Mouse (Mus musculus) testis, adult 2 months (tissue): Measurements from ENCODE around the gene Olfr68.

Experiments used
- CTCF ChIP-seq: fragments of 200-500 bp; IDR thresholded peaks from 2 replicates; pipeline ENCODE4 v1.5.1; 2012; ENCODE audit warnings: low read depth, mild to moderate bottlenecking, inconsistent platforms, low read length, moderate library complexity; ENCODE audit not compliant: control insufficient read depth, insufficient read depth, insufficient replicate concordance
- POLR2A ChIP-seq: fragments of 200-500 bp; IDR thresholded peaks from 2 replicates; pipeline ENCODE4 v1.6.1; 2012; ENCODE audit warnings: low read depth, mild to moderate bottlenecking, inconsistent platforms, low read length, moderate library complexity; ENCODE audit not compliant: control insufficient read depth

- no peak for TF ChIP-seq POLR2A
- no peak for TF ChIP-seq CTCF
These were observed 30.8 kb upstream of the Olfr68 start for GRCm38 (mm10) chr7:103810296-103810695.
